Mouse (Mus musculus) MEL (cell line): ENCODE measurements around the gene Dnajc7. TPM values are rescaled to one million over a fixed set of nuclear protein-coding genes. Genes with fewer than 3 reads are reported as not detected.

Experiments
- DNase-seq: peaks from one replicate; pipeline ENCODE4 v3.0.0; 2011; ENCODE audit warnings: low read depth, low spot score
- H3K27ac ChIP-seq: 2 replicates; pipeline ENCODE4 v1.5.1; 2012; ENCODE audit warnings: low read depth, mild to moderate bottlenecking, control low read depth, low read length, moderate library complexity; ENCODE audit not compliant: control insufficient read depth
- H3K27me3 ChIP-seq, 2 experiments: fragments of 150-350 bp in 1 of 2; sonication (generic) in 1 of 2; 2 replicates each; pipeline ENCODE4 v1.6.1; 2012; ENCODE audit warnings: low read length in 2 of 2, mild to moderate bottlenecking in 2 of 2, improper control_type of control experiment in 1 of 2, moderate library complexity in 1 of 2; ENCODE audit not compliant: insufficient read depth in 2 of 2, control insufficient read depth in 1 of 2
- H3K36me3 ChIP-seq, 2 experiments: 2 replicates each; pipeline ENCODE4 v1.6.1; 2012 to 2014; ENCODE audit warnings: low read length in 2 of 2, improper control_type of control experiment in 1 of 2, inconsistent platforms in 1 of 2, mild to moderate bottlenecking in 1 of 2; ENCODE audit not compliant: insufficient read depth in 2 of 2, control insufficient read depth in 1 of 2
- H3K4me1 ChIP-seq, 2 experiments: fragments of 150-350 bp in 1 of 2; sonication (generic) in 1 of 2; 2 replicates each; pipeline ENCODE4 v1.6.1; 2012; ENCODE audit warnings: low read length in 2 of 2, improper control_type of control experiment in 1 of 2, mild to moderate bottlenecking in 1 of 2; ENCODE audit not compliant: insufficient read depth in 2 of 2, control insufficient read depth in 1 of 2
- H3K4me3 ChIP-seq, 2 experiments: fragments of 150-350 bp in 1 of 2; sonication (generic) in 1 of 2; 2 replicates each; pipeline ENCODE4 v1.5.1; 2012; ENCODE audit warnings: low read depth in 2 of 2, low read length in 2 of 2, mild to moderate bottlenecking in 2 of 2, moderate library complexity in 2 of 2, control low read depth in 1 of 2, improper control_type of control experiment in 1 of 2; ENCODE audit not compliant: control insufficient read depth in 1 of 2, insufficient read depth in 1 of 2
- H3K79me2 ChIP-seq: 2 replicates; pipeline ENCODE4 v1.6.1; 2012; ENCODE audit warnings: mild to moderate bottlenecking, low read length, moderate library complexity; ENCODE audit not compliant: control insufficient read depth, poor library complexity, insufficient read depth
- H3K9ac ChIP-seq: 2 replicates; pipeline ENCODE4 v1.6.1; 2012; ENCODE audit warnings: low read depth, mild to moderate bottlenecking, control low read depth, low read length, moderate library complexity; ENCODE audit not compliant: control insufficient read depth, poor library complexity, severe bottlenecking
- H3K9me3 ChIP-seq: fragments of 150-350 bp; sonication (generic); replicated peaks from 2 replicates; pipeline ENCODE4 v1.6.1; 2012; ENCODE audit warnings: mild to moderate bottlenecking, low read length, improper control_type of control experiment, moderate library complexity; ENCODE audit not compliant: insufficient read depth
- BHLHE40 ChIP-seq: IDR thresholded peaks from 2 replicates; pipeline ENCODE4 v1.6.1; 2012; ENCODE audit warnings: low read depth, mild to moderate bottlenecking, inconsistent platforms, low read length, improper control_type of control experiment, borderline replicate concordance
- E2F4 ChIP-seq: IDR thresholded peaks from 2 replicates; pipeline ENCODE4 v1.6.1; 2011; ENCODE audit warnings: low read depth, low read length, improper control_type of control experiment, borderline replicate concordance
- EP300 ChIP-seq, 2 experiments: IDR thresholded peaks; 2 replicates each; pipeline ENCODE4 v1.6.1; 2011; ENCODE audit warnings: improper control_type of control experiment in 2 of 2, low read length in 2 of 2, low read depth in 1 of 2, mild to moderate bottlenecking in 1 of 2
- GATA1 ChIP-seq: IDR thresholded peaks from 2 replicates; pipeline ENCODE4 v1.6.1; 2011; ENCODE audit warnings: low read depth, low read length, improper control_type of control experiment
- JUND ChIP-seq: IDR thresholded peaks from 2 replicates; pipeline ENCODE4 v1.6.1; 2011; ENCODE audit warnings: low read depth, mild to moderate bottlenecking, improper control_type of control experiment, low read length
- KAT2A ChIP-seq: conservative IDR thresholded peaks from 2 replicates; pipeline ENCODE4 v1.6.1; 2012; ENCODE audit warnings: low read depth, low read length, improper control_type of control experiment, inconsistent platforms
- MAX ChIP-seq: IDR thresholded peaks from 2 replicates; pipeline ENCODE4 v1.6.1; 2011; ENCODE audit warnings: low read length, improper control_type of control experiment
- NRF1 ChIP-seq: IDR thresholded peaks from 2 replicates; pipeline ENCODE4 v1.6.1; 2014; ENCODE audit warnings: low read depth, mild to moderate bottlenecking, inconsistent platforms, low read length, improper control_type of control experiment, moderate library complexity; ENCODE audit not compliant: poor library complexity, insufficient read depth, severe bottlenecking
- POLR2AphosphoS2 ChIP-seq: IDR thresholded peaks from 2 replicates; pipeline ENCODE4 v1.6.1; 2011; ENCODE audit warnings: low read length, improper control_type of control experiment
- RCOR1 ChIP-seq: IDR thresholded peaks from 2 replicates; pipeline ENCODE4 v1.6.1; 2012; ENCODE audit warnings: low read depth, mild to moderate bottlenecking, inconsistent platforms, low read length, improper control_type of control experiment
- USF1 ChIP-seq: IDR thresholded peaks from 2 replicates; pipeline ENCODE4 v1.6.1; 2014; ENCODE audit warnings: low read depth, mild to moderate bottlenecking, inconsistent platforms, low read length, improper control_type of control experiment, moderate library complexity
- USF2 ChIP-seq, 2 experiments: IDR thresholded peaks; 2 replicates each; pipeline ENCODE4 v1.6.1; 2011 to 2012; ENCODE audit warnings: improper control_type of control experiment in 2 of 2, low read length in 2 of 2, borderline replicate concordance in 1 of 2, inconsistent platforms in 1 of 2, low read depth in 1 of 2, mild to moderate bottlenecking in 1 of 2; ENCODE audit not compliant: insufficient read depth in 1 of 2
- ZKSCAN1 ChIP-seq: IDR thresholded peaks from 2 replicates; pipeline ENCODE4 v1.6.1; 2012; ENCODE audit warnings: low read depth, mild to moderate bottlenecking, inconsistent platforms, low read length, improper control_type of control experiment, moderate library complexity
- ZNF384 ChIP-seq: IDR thresholded peaks from 2 replicates; pipeline ENCODE4 v1.6.1; 2012; ENCODE audit warnings: low read depth, mild to moderate bottlenecking, inconsistent platforms, low read length, improper control_type of control experiment
- polyA plus RNA-seq, 2 experiments: library from polyadenylated mRNA; stranded (reverse) in 1 of 2; unstranded in 1 of 2; fragments of >175 nt in 1 of 2; fragments of >200 nt in 1 of 2; gene quantifications; 2 replicates each; pipeline versions ENCODE4 v1.2.1 to v1.2.4; 2012; ENCODE audit warnings: low replicate concordance in 2 of 2, low read depth in 1 of 2; ENCODE audit not compliant: insufficient read length in 2 of 2, insufficient read depth in 1 of 2, missing spikeins in 1 of 2
- total RNA-seq: library from RNA; depleted of rRNA; stranded (reverse); fragments of 300-350 nt; gene quantifications from 2 replicates; pipeline ENCODE4 v1.2.3, GENCODE M21; 2012

The Dnajc7 gene
- total and polyA plus RNA-seq, 3 experiments: 230 to 452 (median 346) TPM

GRCm38 (mm10) chr11:100574188-100574587 is 45.8 kb downstream of the Dnajc7 start:
- no peak for DNase-seq
- H3K9ac ChIP-seq: peak overlapping the region; percentile 69
- H3K4me1 ChIP-seq: peaks cover 2 to 14% of the 10 kb centered on the region in 2 experiments; a peak in 3 of 4 replicates
- 0 out of 2 replicates have a peak overlapping the region, but pooled peaks have one; percentile 3 for H3K27ac ChIP-seq
- no peaks in the 10 kb centered on the region for H3K9me3 ChIP-seq
- no peaks in the 10 kb centered on the region; the same call in 1 of the 2 replicates for H3K79me2 ChIP-seq
- no peaks in the 10 kb centered on the region for H3K27me3 ChIP-seq
- peak overlapping the region; percentile 68 for H3K4me3 ChIP-seq
- H3K36me3 ChIP-seq: peaks cover 0 to 4% of the 10 kb centered on the region in 2 experiments; a peak in 2 of 4 replicates
- TF ChIP-seq ZNF384 (0 out of 2 replicates have a peak, but pooled peaks have one; percentile 4), EP300 (IDR thresholded peaks at IDR 0.05; ENCODE audit: low read depth in 1 of 2, low read length in 2 of 2) (no peak; a peak in 1 of 4 replicates), KAT2A (no peak), USF2 (IDR thresholded peaks at IDR 0.05; ENCODE audit: borderline replicate concordance in 1 of 2, insufficient read depth in 1 of 2, low read depth in 1 of 2, low read length in 2 of 2) (no peak), POLR2AphosphoS2 (no peak), MAX (0 out of 2 replicates have a peak, but pooled peaks have one; percentile 31), NRF1 (no peak), BHLHE40 (no peak), ZKSCAN1 (no peak), RCOR1 (peak; percentile 4; the same call in 1 of the 2 replicates), GATA1 (peak; percentile 27; the same call in 1 of the 2 replicates)

- H3K9ac ChIP-seq: no peak overlapping the region
- H3K4me3 ChIP-seq: no peak overlapping the region
- peaks cover 2 to 14% of the 10 kb centered on the region in 2 experiments; a peak in 3 of 4 replicates for H3K4me1 ChIP-seq
- TF ChIP-seq KAT2A: no peak
- no peak for TF ChIP-seq JUND
- TF ChIP-seq USF1: peak; percentile 21; the same call in 1 of the 2 replicates
- no peak for TF ChIP-seq E2F4
- no peaks in the 10 kb centered on the region for H3K9me3 ChIP-seq
- H3K79me2 ChIP-seq: no peaks in the 10 kb centered on the region; the same call in 1 of the 2 replicates
- H3K27me3 ChIP-seq: no peaks in the 10 kb centered on the region
- no peak overlapping the region for H3K27ac ChIP-seq
- H3K36me3 ChIP-seq: peaks cover 0 to 4% of the 10 kb centered on the region in 2 experiments; a peak in 2 of 4 replicates
- DNase-seq: no peak
Observed at GRCm38 (mm10) chr11:100571202-100571567, 48.8 kb downstream of the Dnajc7 start.
